Mouse (Mus musculus): ENCODE data around the gene Os9. TPM values are rescaled to one million over a fixed set of nuclear protein-coding genes. Genes with fewer than 3 reads are reported as not detected.
"Not testable (repeated sequence)": the region's sequence is repeated elsewhere in the genome, so short reads cannot be mapped to it uniquely, and the experiment has no call there.

The Os9 gene
- polyA plus RNA-seq, 1 experiment = 33.9 TPM

DNA sequence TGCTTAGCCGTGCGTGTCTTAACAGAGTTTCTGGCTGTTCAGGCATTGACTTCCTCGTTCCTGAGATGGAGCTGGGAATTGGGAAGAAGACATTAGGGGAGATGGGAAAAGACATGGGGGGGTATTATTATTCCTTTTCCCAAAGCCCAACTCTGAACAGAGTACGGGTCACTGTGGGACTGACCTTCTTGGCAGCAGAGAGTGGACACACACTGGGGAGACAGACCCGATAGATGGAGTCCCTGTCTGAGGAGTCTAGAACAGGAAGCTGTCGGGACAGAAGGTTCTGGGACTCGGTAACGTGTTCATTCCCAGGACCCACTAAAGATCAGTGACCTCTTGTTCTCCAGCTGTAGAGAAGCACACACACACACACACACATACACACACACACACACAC, 45.3 kb downstream of the Os9 start:
- Histone ChIP-seq H3K36me3 (ENCODE audit: control insufficient read depth, insufficient read depth, low read length) (no peaks in the 10 kb centered on the region), H3K4me3 (ENCODE audit: control insufficient read depth, low read depth, low read length) (no peak overlapping the region), H3K27me3 (ENCODE audit: control insufficient read depth, insufficient read depth, low read length) (peaks cover 5% of the 10 kb centered on the region), H3K4me1 (ENCODE audit: control insufficient read depth, insufficient read depth, low read length) (peaks cover 17% of the 10 kb centered on the region), H3K27ac (ENCODE audit: control insufficient read depth, insufficient read depth, low read depth, low read length) (no peak overlapping the region; the same call in 1 of the 2 replicates)
- TF ChIP-seq CTCF (IDR thresholded peaks at IDR 0.05; ENCODE audit: control insufficient read depth, insufficient read depth, insufficient replicate concordance, low read depth, low read length) = no peak
- TF ChIP-seq POLR2A (IDR thresholded peaks at IDR 0.05; ENCODE audit: control insufficient read depth, low read depth, low read length) = no peak

DNA sequence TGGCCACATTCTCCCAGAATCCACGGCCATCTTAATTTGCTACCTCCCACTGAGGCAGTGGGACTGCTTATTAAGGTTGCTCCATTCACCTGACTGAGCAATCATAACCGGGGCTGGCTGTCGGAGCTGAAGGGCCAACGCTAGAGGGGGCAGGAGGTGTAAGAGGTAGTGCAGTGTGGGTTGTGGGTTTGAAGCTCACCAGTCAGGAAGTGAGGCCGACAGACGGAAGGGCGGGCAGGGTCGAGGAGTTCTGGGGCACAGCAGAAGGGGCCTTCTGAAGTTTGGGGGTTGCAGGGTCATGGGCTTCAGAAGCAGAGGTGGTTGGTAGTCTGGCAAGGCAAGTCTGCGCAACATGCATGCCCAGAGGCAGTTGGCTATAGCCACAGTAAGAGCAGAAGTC, 45.9 kb downstream of the Os9 start, which contains the start of gene Agap2:
Gene Agap2, plus strand, starts transcription at position 205 of the 400 bp plus-strand sequence.
- no peak within 1 kb of the TSS for H3K4me3 ChIP-seq (ENCODE audit: control insufficient read depth, low read depth, low read length)
- H3K36me3 ChIP-seq (ENCODE audit: control insufficient read depth, insufficient read depth, low read length) = no peaks in the 10 kb centered on the region
- TF ChIP-seq POLR2A (IDR thresholded peaks at IDR 0.05; ENCODE audit: control insufficient read depth, low read depth, low read length) (no peak), CTCF (IDR thresholded peaks at IDR 0.05; ENCODE audit: control insufficient read depth, insufficient read depth, insufficient replicate concordance, low read depth, low read length) (no peak)
- peaks cover 15% of the 10 kb centered on the region for H3K4me1 ChIP-seq (ENCODE audit: control insufficient read depth, insufficient read depth, low read length)
- no peak within 1 kb of the TSS; the same call in 1 of the 2 replicates for H3K27ac ChIP-seq (ENCODE audit: control insufficient read depth, insufficient read depth, low read depth, low read length)
- H3K27me3 ChIP-seq (ENCODE audit: control insufficient read depth, insufficient read depth, low read length) = peaks cover 4% of the 10 kb centered on the region

DNA sequence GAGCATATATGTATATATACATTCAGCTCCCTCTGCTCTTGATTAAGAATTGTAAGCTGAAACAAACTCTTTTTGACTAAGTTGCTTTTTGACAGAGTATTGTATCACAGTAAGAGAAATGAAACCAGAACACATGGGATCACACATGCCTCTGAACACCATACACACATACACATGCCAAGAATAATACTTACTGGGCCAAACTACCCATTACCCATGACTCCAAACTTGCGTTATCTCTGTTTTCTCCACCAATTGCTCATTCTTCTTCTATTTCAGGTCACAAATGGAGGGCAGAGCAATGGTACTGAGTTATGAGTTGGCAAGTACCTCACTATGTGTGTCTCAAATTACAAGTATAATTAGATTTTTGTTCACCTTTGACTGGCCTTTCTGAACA, 47.0 kb downstream of the Os9 start:
- Histone ChIP-seq H3K4me3 (ENCODE audit: control insufficient read depth, low read depth, low read length) (no peak overlapping the region), H3K4me1 (ENCODE audit: control insufficient read depth, insufficient read depth, low read length) (peaks cover 18% of the 10 kb centered on the region), H3K27ac (ENCODE audit: control insufficient read depth, insufficient read depth, low read depth, low read length) (no peak overlapping the region), H3K36me3 (ENCODE audit: control insufficient read depth, insufficient read depth, low read length) (no peaks in the 10 kb centered on the region), H3K27me3 (ENCODE audit: control insufficient read depth, insufficient read depth, low read length) (no peaks in the 10 kb centered on the region)
- TF ChIP-seq POLR2A (IDR thresholded peaks at IDR 0.05; ENCODE audit: control insufficient read depth, low read depth, low read length) (no peak), CTCF (IDR thresholded peaks at IDR 0.05; ENCODE audit: control insufficient read depth, insufficient read depth, insufficient replicate concordance, low read depth, low read length) (no peak)

DNA sequence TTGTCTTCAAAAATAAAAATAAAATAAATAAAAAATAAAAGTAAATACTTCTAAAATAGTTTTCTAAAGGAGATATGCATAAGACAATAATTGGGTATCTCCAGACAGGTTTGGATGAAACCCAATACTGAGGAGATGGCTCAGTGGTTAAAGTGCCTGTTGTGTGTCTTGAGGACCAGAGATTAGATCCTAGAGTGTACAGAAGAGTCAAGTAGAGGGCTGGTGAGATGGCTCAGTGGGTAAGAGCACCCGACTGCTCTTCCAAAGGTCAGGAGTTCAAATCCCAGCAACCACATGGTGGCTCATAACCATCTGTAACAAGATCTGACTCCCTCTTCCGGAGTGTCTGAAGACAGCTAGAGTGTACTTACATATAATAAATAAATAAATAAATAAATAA, 48.0 kb downstream of the Os9 start:
- H3K4me1 ChIP-seq (ENCODE audit: control insufficient read depth, insufficient read depth, low read length) = peaks cover 18% of the 10 kb centered on the region
- H3K27me3 ChIP-seq (ENCODE audit: control insufficient read depth, insufficient read depth, low read length); H3K36me3 ChIP-seq (ENCODE audit: control insufficient read depth, insufficient read depth, low read length); H3K4me3 ChIP-seq (ENCODE audit: control insufficient read depth, low read depth, low read length); H3K27ac ChIP-seq (ENCODE audit: control insufficient read depth, insufficient read depth, low read depth, low read length): not testable (repeated sequence)

DNA sequence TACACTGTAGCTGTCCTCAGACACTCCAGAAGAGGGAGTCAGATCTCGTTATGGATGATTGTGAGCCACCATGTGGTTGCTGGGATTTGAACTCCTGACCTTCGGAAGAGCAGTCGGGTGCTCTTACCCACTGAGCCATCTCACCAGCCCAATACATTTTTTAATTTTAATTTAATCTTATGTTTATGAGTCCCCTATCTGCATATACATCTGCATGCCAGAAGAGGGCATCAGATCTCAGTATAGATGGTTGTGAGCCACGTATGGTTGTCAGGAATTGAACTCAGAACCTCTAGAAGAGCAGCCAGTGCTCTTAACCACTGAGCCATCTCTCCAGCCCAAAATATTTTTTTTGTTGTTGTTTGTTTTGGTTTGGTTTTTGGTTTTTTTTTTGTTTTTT, 48.7 kb downstream of the Os9 start:
- H3K36me3 ChIP-seq (ENCODE audit: control insufficient read depth, insufficient read depth, low read length); H3K27me3 ChIP-seq (ENCODE audit: control insufficient read depth, insufficient read depth, low read length); H3K27ac ChIP-seq (ENCODE audit: control insufficient read depth, insufficient read depth, low read depth, low read length); H3K4me3 ChIP-seq (ENCODE audit: control insufficient read depth, low read depth, low read length): not testable (repeated sequence)
- H3K4me1 ChIP-seq (ENCODE audit: control insufficient read depth, insufficient read depth, low read length) = peaks cover 16% of the 10 kb centered on the region

GRCm38 (mm10) chr10:127071203-127071602, 49.7 kb downstream of the Os9 start:
- Histone ChIP-seq H3K27ac (ENCODE audit: control insufficient read depth, insufficient read depth, low read depth, low read length) (no peak overlapping the region), H3K36me3 (ENCODE audit: control insufficient read depth, insufficient read depth, low read length) (no peaks in the 10 kb centered on the region), H3K27me3 (ENCODE audit: control insufficient read depth, insufficient read depth, low read length) (no peaks in the 10 kb centered on the region), H3K4me1 (ENCODE audit: control insufficient read depth, insufficient read depth, low read length) (peaks cover 16% of the 10 kb centered on the region), H3K4me3 (ENCODE audit: control insufficient read depth, low read depth, low read length) (no peak overlapping the region)
- no peak for TF ChIP-seq POLR2A (IDR thresholded peaks at IDR 0.05; ENCODE audit: control insufficient read depth, low read depth, low read length)

DNA sequence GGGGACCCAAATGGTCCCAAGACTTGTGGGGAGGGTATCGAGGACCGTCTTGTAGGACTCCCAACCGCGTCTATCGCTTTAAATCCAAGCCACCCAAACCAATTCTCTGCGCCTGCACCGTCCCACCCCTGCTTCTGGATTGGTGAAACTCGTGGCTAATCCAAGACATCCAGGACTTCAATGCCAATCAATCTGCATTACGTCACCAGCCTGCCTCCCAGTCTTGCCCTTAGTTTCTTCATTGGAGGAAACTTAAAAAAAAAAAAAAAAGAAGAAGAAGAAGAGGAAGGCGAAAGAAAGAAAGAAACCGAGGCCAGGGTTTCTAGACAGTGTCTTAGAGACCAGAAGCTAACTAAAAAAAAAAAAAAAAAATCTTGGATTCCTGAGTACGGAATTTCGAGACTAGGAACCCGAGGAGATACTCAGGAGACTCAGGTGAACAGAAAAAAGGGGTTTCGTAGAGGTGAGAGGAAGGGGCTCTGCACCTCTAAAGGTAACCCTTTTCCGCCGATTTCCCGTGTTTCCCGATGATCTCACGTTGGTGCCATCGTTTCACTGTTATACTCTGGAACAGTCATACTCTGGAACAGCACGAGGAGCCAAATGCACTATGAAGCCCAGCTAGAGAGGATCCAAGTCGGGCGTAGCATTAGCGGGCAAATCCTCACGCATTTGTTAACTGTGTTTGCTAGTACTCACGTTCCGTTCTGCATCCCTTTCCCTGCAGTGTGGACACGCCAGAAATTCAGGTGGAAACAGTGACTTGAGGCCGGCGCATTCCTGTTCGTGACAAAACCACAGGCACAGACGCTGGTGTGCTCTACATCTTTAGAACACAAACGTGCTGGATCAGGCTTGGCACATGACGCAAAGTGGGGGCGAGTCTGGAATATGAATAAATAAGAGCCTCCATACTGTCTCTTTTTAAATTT, 50.5 kb downstream of the Os9 start, which contains the start of gene Tspan31:
Gene Tspan31, minus strand, starts transcription at position 75 of the 932 bp plus-strand sequence.
- peak within 1 kb of the TSS; percentile 89 for H3K4me3 ChIP-seq (ENCODE audit: control insufficient read depth, low read depth, low read length)
- H3K36me3 ChIP-seq (ENCODE audit: control insufficient read depth, insufficient read depth, low read length) = no peaks in the 10 kb centered on the region; the same call in 1 of the 2 replicates
- peaks cover 9% of the 10 kb centered on the region for H3K4me1 ChIP-seq (ENCODE audit: control insufficient read depth, insufficient read depth, low read length)
- peak within 1 kb of the TSS; percentile 75 for H3K27ac ChIP-seq (ENCODE audit: control insufficient read depth, insufficient read depth, low read depth, low read length)
- TF ChIP-seq POLR2A (IDR thresholded peaks at IDR 0.05; ENCODE audit: control insufficient read depth, low read depth, low read length) (peak; percentile 65), CTCF (IDR thresholded peaks at IDR 0.05; ENCODE audit: control insufficient read depth, insufficient read depth, insufficient replicate concordance, low read depth, low read length) (no peak)
- no peaks in the 10 kb centered on the region for H3K27me3 ChIP-seq (ENCODE audit: control insufficient read depth, insufficient read depth, low read length)

Data from testis, adult 2 months (tissue).